Mouse (Mus musculus) midbrain, embryonic 14.5 days (tissue): ENCODE measurements around the gene Tigd3. TPM values are rescaled to one million over a fixed set of nuclear protein-coding genes. Genes with fewer than 3 reads are reported as not detected.

ENCODE experiments used
- ATAC-seq: fragments of 200-750 bp; cut with Nextera tagmentation; 2 replicates; pipeline ENCODE4 v1.8.0; 2017; ENCODE audit warnings: moderate number of reproducible peaks, moderate library complexity; ENCODE audit not compliant: low FRiP score, low TSS enrichment
- DNase-seq: peaks from one replicate; pipeline ENCODE4 v3.0.0-alpha.2; 2015
- H3K27ac ChIP-seq: fragments of 300-500 bp; sonication (generic); replicated peaks from 2 replicates; pipeline ENCODE4 v1.5.1; 2014; ENCODE audit warnings: mild to moderate bottlenecking, low read depth, low read length, moderate library complexity
- H3K27me3 ChIP-seq: fragments of 300-500 bp; sonication (generic); 2 replicates; pipeline ENCODE4 v1.6.1; 2014; ENCODE audit warnings: low read length, control low read depth, mixed read lengths; ENCODE audit not compliant: control insufficient read depth, insufficient read depth
- H3K36me3 ChIP-seq: fragments of 300-500 bp; sonication (generic); 2 replicates; pipeline ENCODE4 v1.6.1; 2014; ENCODE audit warnings: low read length, control low read depth; ENCODE audit not compliant: control insufficient read depth, insufficient read depth
- H3K4me1 ChIP-seq: fragments of 300-500 bp; sonication (generic); 2 replicates; pipeline ENCODE4 v1.6.1; 2014; ENCODE audit warnings: mild to moderate bottlenecking, antibody characterized with exemption, low read length, control low read depth; ENCODE audit not compliant: control insufficient read depth, insufficient read depth
- H3K4me2 ChIP-seq: fragments of 300-500 bp; sonication (generic); 2 replicates; pipeline ENCODE4 v1.6.1; 2014; ENCODE audit warnings: mild to moderate bottlenecking, low read length, moderate library complexity
- H3K4me3 ChIP-seq: fragments of 300-500 bp; sonication (generic); replicated peaks from 2 replicates; pipeline ENCODE4 v1.5.1; 2014; ENCODE audit warnings: low read depth, low read length
- H3K9ac ChIP-seq: fragments of 300-500 bp; sonication (generic); replicated peaks from 2 replicates; pipeline ENCODE4 v1.6.1; 2014; ENCODE audit warnings: mild to moderate bottlenecking, low read length, moderate library complexity
- H3K9me3 ChIP-seq: fragments of 300-500 bp; sonication (generic); 2 replicates; pipeline ENCODE4 v1.6.1; 2016; ENCODE audit warnings: low read length, control low read depth, mixed read lengths; ENCODE audit not compliant: control insufficient read depth
- WGBS: fragments of 180-500 bp; shearing (Covaris S2); extraction: QIAGEN DNeasy Blood & Tissue Kit; methylation state at CpG from one replicate; pipeline ENCODE4 v1.1.7; 2014; 5-methylcytosine and 5-hydroxymethylcytosine counted together
- polyA plus RNA-seq: library from polyadenylated mRNA; unstranded; fragments of >200 nt; fragmentation: Nextera tagmentation; extraction: Ambion mirVana; gene quantifications from 2 replicates; pipeline ENCODE4 v1.2.1, GENCODE M21; 2014

Gene Tigd3
- polyA plus RNA-seq, 1 experiment from 2014 or later = 9.9 TPM

- DNase-seq = no peak
- no peak overlapping the region for H3K4me2 ChIP-seq
- H3K9me3 ChIP-seq = no peaks in the 10 kb centered on the region
- H3K4me1 ChIP-seq = peaks cover 45% of the 10 kb centered on the region
- H3K36me3 ChIP-seq = no peaks in the 10 kb centered on the region
- H3K4me3 ChIP-seq = no peak overlapping the region
- 0 out of 2 replicates have a peak overlapping the region, but pooled peaks have one; percentile 20 for H3K27ac ChIP-seq
- no peaks in the 10 kb centered on the region for H3K27me3 ChIP-seq
- H3K9ac ChIP-seq = no peak overlapping the region
- 86% methylated on average over 30 of the region's 30 CpGs for WGBS
- ATAC-seq = no peak
These were observed 49.9 kb downstream of the Tigd3 start for GRCm38 (mm10) chr19:5843781-5844691.

GRCm38 (mm10) chr19:5842785-5843730 is 50.9 kb downstream of the Tigd3 start:
- ATAC-seq (no peak), DNase-seq (no peak)
- H3K36me3 ChIP-seq = no peaks in the 10 kb centered on the region
- no peak overlapping the region for H3K4me3 ChIP-seq
- no peak overlapping the region for H3K4me2 ChIP-seq
- no peaks in the 10 kb centered on the region for H3K9me3 ChIP-seq
- 67% methylated on average over 9 of the region's 9 CpGs for WGBS
- no peak overlapping the region for H3K9ac ChIP-seq
- no peaks in the 10 kb centered on the region for H3K27me3 ChIP-seq
- H3K4me1 ChIP-seq = peaks cover 35% of the 10 kb centered on the region
- 0 out of 2 replicates have a peak overlapping the region, but pooled peaks have one; percentile 20 for H3K27ac ChIP-seq

GRCm38 (mm10) chr19:5841999-5842784 is 51.8 kb downstream of the Tigd3 start:
- Histone ChIP-seq H3K36me3 (no peaks in the 10 kb centered on the region), H3K4me3 (no peak overlapping the region), H3K4me1 (peaks cover 26% of the 10 kb centered on the region), H3K27me3 (no peaks in the 10 kb centered on the region), H3K4me2 (no peak overlapping the region), H3K9me3 (no peaks in the 10 kb centered on the region), H3K27ac (no peak overlapping the region), H3K9ac (no peak overlapping the region)
- ATAC-seq (no peak), DNase-seq (no peak)
- 60% methylated on average over 5 of the region's 5 CpGs for WGBS

GRCm38 (mm10) chr19:5841389-5841946 is 52.5 kb downstream of the Tigd3 start:
- no peaks in the 10 kb centered on the region for H3K9me3 ChIP-seq
- DNase-seq = no peak
- ATAC-seq = no peak
- no peaks in the 10 kb centered on the region for H3K36me3 ChIP-seq
- H3K27me3 ChIP-seq = no peaks in the 10 kb centered on the region
- no peak overlapping the region for H3K27ac ChIP-seq
- H3K4me3 ChIP-seq = no peak overlapping the region
- peaks cover 19% of the 10 kb centered on the region for H3K4me1 ChIP-seq
- no peak overlapping the region for H3K4me2 ChIP-seq
- WGBS = 57% methylated on average over 4 of the region's 4 CpGs
- no peak overlapping the region for H3K9ac ChIP-seq

Other genes with a start within 250 kb of the Tigd3 start
- gene Sipa1, start 230.4 kb downstream of the Tigd3 start, polyA plus RNA-seq = 8.1 and 11.5 TPM in 2 replicates
- gene Map3k11, start 205.4 kb downstream of the Tigd3 start, polyA plus RNA-seq = 6.8 and 12.1 TPM in 2 replicates
- gene Pcnx3, start 205.2 kb downstream of the Tigd3 start, polyA plus RNA-seq = 33.6 and 34.4 TPM in 2 replicates
- 0.21 and 0.28 TPM in 2 replicates for gene Kcnk7, start 189.8 kb downstream of the Tigd3 start, polyA plus RNA-seq
- gene Ehbp1l1, start 167.8 kb downstream of the Tigd3 start, polyA plus RNA-seq = 12.4 and 14.3 TPM in 2 replicates
- 154 and 169 TPM in 2 replicates for gene Fam89b, start 164.5 kb downstream of the Tigd3 start, polyA plus RNA-seq
- gene Ltbp3, start 153.2 kb downstream of the Tigd3 start, polyA plus RNA-seq = 10.1 and 10.5 TPM in 2 replicates
- gene Scyl1, start 122.7 kb downstream of the Tigd3 start, polyA plus RNA-seq = 73.5 and 78.2 TPM in 2 replicates
- gene Frmd8, start 18.9 kb downstream of the Tigd3 start, polyA plus RNA-seq = 8.3 and 12.2 TPM in 2 replicates
- 0.73 and 1.2 TPM in 2 replicates for gene Slc25a45, start 16.3 kb downstream of the Tigd3 start, polyA plus RNA-seq
- 96.6 and 108 TPM in 2 replicates for gene Dpf2, start 18.9 kb upstream of the Tigd3 start, polyA plus RNA-seq
- gene Cdc42ep2, start 30.7 kb upstream of the Tigd3 start, polyA plus RNA-seq = 12.3 and 16.2 TPM in 2 replicates
- 17.6 and 23.4 TPM in 2 replicates for gene Pola2, start 70.1 kb upstream of the Tigd3 start, polyA plus RNA-seq
- not detected in 2 replicates for gene Slc22a20, start 92.0 kb upstream of the Tigd3 start, polyA plus RNA-seq
- 2.4 and 2.6 TPM in 2 replicates for gene Capn1, start 121.7 kb upstream of the Tigd3 start, polyA plus RNA-seq
- gene Syvn1, start 152.4 kb upstream of the Tigd3 start, polyA plus RNA-seq = 28.8 and 33.6 TPM in 2 replicates
- gene Mrpl49, start 163.6 kb upstream of the Tigd3 start, polyA plus RNA-seq = 72.9 and 73.0 TPM in 2 replicates
- gene Fau, start 163.7 kb upstream of the Tigd3 start, polyA plus RNA-seq = 602 and 698 TPM in 2 replicates
- gene Znhit2, start 167.0 kb upstream of the Tigd3 start, polyA plus RNA-seq = 32.4 and 37.9 TPM in 2 replicates
- 43.7 and 57.6 TPM in 2 replicates for gene Tm7sf2, start 174.2 kb upstream of the Tigd3 start, polyA plus RNA-seq
- 86.1 and 86.7 TPM in 2 replicates for gene Vps51, start 183.1 kb upstream of the Tigd3 start, polyA plus RNA-seq
- not detected in 2 replicates for gene Tmem262, start 185.9 kb upstream of the Tigd3 start, polyA plus RNA-seq
- 0.92 and 1.6 TPM in 2 replicates for gene Gm28374, start 188.1 kb upstream of the Tigd3 start, polyA plus RNA-seq
- 85.5 and 90.6 TPM in 2 replicates for gene Zfpl1, start 190.8 kb upstream of the Tigd3 start, polyA plus RNA-seq
- gene Cdca5, start 190.8 kb upstream of the Tigd3 start, polyA plus RNA-seq = 4.7 and 8.6 TPM in 2 replicates
- not detected in 2 replicates for gene AC131692.1, start 200.3 kb upstream of the Tigd3 start, polyA plus RNA-seq
- 0.31 and 0.49 TPM in 2 replicates for gene Naaladl1, start 211.6 kb upstream of the Tigd3 start, polyA plus RNA-seq
- gene Sac3d1, start 224.5 kb upstream of the Tigd3 start, polyA plus RNA-seq = 45.8 and 56.6 TPM in 2 replicates
- 49.8 and 67.4 TPM in 2 replicates for gene Snx15, start 234.2 kb upstream of the Tigd3 start, polyA plus RNA-seq
- gene Batf2, start 246.8 kb upstream of the Tigd3 start, polyA plus RNA-seq = 0.25 TPM in 1 of 2 replicates, not detected in the other
- gene Arl2, start 247.4 kb upstream of the Tigd3 start, polyA plus RNA-seq = 104 and 145 TPM in 2 replicates